Mouse (Mus musculus): ENCODE data around the gene Rsc1a1. TPM values are rescaled to one million over a fixed set of nuclear protein-coding genes. Genes with fewer than 3 reads are reported as not detected.

Rsc1a1 gene
- total RNA-seq (2014; rRNA removed) (2.7 and 12.7 TPM in 2 replicates), polyA plus RNA-seq (2015; fragmentation: Nextera tagmentation; extraction: Ambion mirVana) (not detected in 2 replicates)

- no peak within 1 kb of the TSS for H3K4me2 ChIP-seq (ENCODE audit: low read depth, low read length, poor library complexity, severe bottlenecking)
- WGBS: 92% methylated on average over 6 of the region's 6 CpGs
- TF ChIP-seq CTCF (IDR thresholded peaks at IDR 0.05): no peak
- no peaks in the 10 kb centered on the region for H3K9me3 ChIP-seq (ENCODE audit: low read length)
- H3K36me3 ChIP-seq (ENCODE audit: insufficient read depth, low read length): peaks cover 25% of the 10 kb centered on the region
- ATAC-seq (ENCODE audit: low FRiP score) (no peak), DNase-seq (ENCODE audit: low spot score) (no peak)
- no peak within 1 kb of the TSS for H3K9ac ChIP-seq (replicated peaks; ENCODE audit: low read length, poor library complexity, severe bottlenecking)
- no peak within 1 kb of the TSS for H3K4me3 ChIP-seq (ENCODE audit: low read depth, low read length)
- 0 out of 2 replicates have a peak, but pooled peaks cover 2% of the 10 kb centered on the region for H3K4me1 ChIP-seq (ENCODE audit: insufficient read depth, low read length)
- no peak within 1 kb of the TSS for H3K27ac ChIP-seq (ENCODE audit: low read depth, low read length)
- no peaks in the 10 kb centered on the region for H3K27me3 ChIP-seq (ENCODE audit: insufficient read depth, low read length)
Measured at GRCm38 (mm10) chr4:141685499-141685898, at the start of gene Rsc1a1. Gene Rsc1a1, minus strand, starts transcription at chr4:141685599.

- WGBS: 24% methylated on average over 9 of the region's 9 CpGs
- ATAC-seq (ENCODE audit: low FRiP score) (no peak), DNase-seq (ENCODE audit: low spot score) (no peak)
- H3K9me3 ChIP-seq (ENCODE audit: low read length): no peaks in the 10 kb centered on the region
- H3K4me2 ChIP-seq (ENCODE audit: low read depth, low read length, poor library complexity, severe bottlenecking): peak overlapping the region; percentile 57
- H3K27me3 ChIP-seq (ENCODE audit: insufficient read depth, low read length): no peaks in the 10 kb centered on the region
- no peak for TF ChIP-seq CTCF (IDR thresholded peaks at IDR 0.05)
- no peaks in the 10 kb centered on the region for H3K36me3 ChIP-seq (ENCODE audit: insufficient read depth, low read length)
- H3K4me3 ChIP-seq (ENCODE audit: low read depth, low read length): peak overlapping the region; percentile 35
- no peak overlapping the region for H3K27ac ChIP-seq (ENCODE audit: low read depth, low read length)
- H3K9ac ChIP-seq (replicated peaks; ENCODE audit: low read length, poor library complexity, severe bottlenecking): peak overlapping the region; percentile 40; the same call in 1 of the 2 replicates
- H3K4me1 ChIP-seq (ENCODE audit: insufficient read depth, low read length): no peaks in the 10 kb centered on the region
Measured at GRCm38 (mm10) chr4:141735206-141735560, 49.8 kb upstream of the Rsc1a1 start.

GRCm38 (mm10) chr4:141734446-141735205, 49.2 kb upstream of the Rsc1a1 start:
- DNase-seq (ENCODE audit: low spot score) (peak; percentile 98), ATAC-seq (ENCODE audit: low FRiP score) (peak; percentile 86)
- no peak for TF ChIP-seq CTCF (IDR thresholded peaks at IDR 0.05)
- Histone ChIP-seq H3K27me3 (ENCODE audit: insufficient read depth, low read length) (no peaks in the 10 kb centered on the region), H3K4me2 (ENCODE audit: low read depth, low read length, poor library complexity, severe bottlenecking) (peak overlapping the region; percentile 57), H3K4me1 (ENCODE audit: insufficient read depth, low read length) (no peaks in the 10 kb centered on the region), H3K9ac (replicated peaks; ENCODE audit: low read length, poor library complexity, severe bottlenecking) (peak overlapping the region; percentile 40; the same call in 1 of the 2 replicates), H3K9me3 (ENCODE audit: low read length) (no peaks in the 10 kb centered on the region), H3K27ac (ENCODE audit: low read depth, low read length) (no peak overlapping the region), H3K36me3 (ENCODE audit: insufficient read depth, low read length) (no peaks in the 10 kb centered on the region), H3K4me3 (ENCODE audit: low read depth, low read length) (peak overlapping the region; percentile 35)
- WGBS: 7% methylated on average over 24 of the region's 24 CpGs

GRCm38 (mm10) chr4:141731766-141732165, 46.4 kb upstream of the Rsc1a1 start:
- Histone ChIP-seq H3K36me3 (ENCODE audit: insufficient read depth, low read length) (no peaks in the 10 kb centered on the region), H3K4me2 (ENCODE audit: low read depth, low read length, poor library complexity, severe bottlenecking) (no peak overlapping the region), H3K9me3 (ENCODE audit: low read length) (no peaks in the 10 kb centered on the region), H3K9ac (replicated peaks; ENCODE audit: low read length, poor library complexity, severe bottlenecking) (no peak overlapping the region), H3K27ac (ENCODE audit: low read depth, low read length) (no peak overlapping the region), H3K4me3 (ENCODE audit: low read depth, low read length) (no peak overlapping the region), H3K27me3 (ENCODE audit: insufficient read depth, low read length) (no peaks in the 10 kb centered on the region), H3K4me1 (ENCODE audit: insufficient read depth, low read length) (no peaks in the 10 kb centered on the region)
- no peak for TF ChIP-seq CTCF (IDR thresholded peaks at IDR 0.05)
- DNase-seq (ENCODE audit: low spot score) (no peak), ATAC-seq (ENCODE audit: low FRiP score) (no peak)
- 79% methylated on average over 5 of the region's 5 CpGs for WGBS

- H3K9ac ChIP-seq (replicated peaks; ENCODE audit: low read length, poor library complexity, severe bottlenecking): no peak overlapping the region
- H3K36me3 ChIP-seq (ENCODE audit: insufficient read depth, low read length): no peaks in the 10 kb centered on the region
- DNase-seq (ENCODE audit: low spot score) (no peak), ATAC-seq (ENCODE audit: low FRiP score) (no peak)
- 90% methylated on average over 13 of the region's 13 CpGs for WGBS
- no peaks in the 10 kb centered on the region for H3K27me3 ChIP-seq (ENCODE audit: insufficient read depth, low read length)
- H3K4me2 ChIP-seq (ENCODE audit: low read depth, low read length, poor library complexity, severe bottlenecking): no peak overlapping the region
- H3K27ac ChIP-seq (ENCODE audit: low read depth, low read length): no peak overlapping the region
- no peaks in the 10 kb centered on the region for H3K4me1 ChIP-seq (ENCODE audit: insufficient read depth, low read length)
- no peaks in the 10 kb centered on the region for H3K9me3 ChIP-seq (ENCODE audit: low read length)
- H3K4me3 ChIP-seq (ENCODE audit: low read depth, low read length): no peak overlapping the region
- no peak for TF ChIP-seq CTCF (IDR thresholded peaks at IDR 0.05)
Measured at GRCm38 (mm10) chr4:141730401-141730800, 45.0 kb upstream of the Rsc1a1 start.

GRCm38 (mm10) chr4:141729266-141729665, 43.9 kb upstream of the Rsc1a1 start:
- ATAC-seq (ENCODE audit: low FRiP score): no peak
- 86% methylated on average over 3 of the region's 3 CpGs for WGBS
- no peaks in the 10 kb centered on the region for H3K36me3 ChIP-seq (ENCODE audit: insufficient read depth, low read length)
- H3K9me3 ChIP-seq (ENCODE audit: low read length): no peaks in the 10 kb centered on the region
- no peaks in the 10 kb centered on the region for H3K27me3 ChIP-seq (ENCODE audit: insufficient read depth, low read length)
- no peak overlapping the region for H3K4me3 ChIP-seq (ENCODE audit: low read depth, low read length)
- TF ChIP-seq CTCF (IDR thresholded peaks at IDR 0.05): no peak
- no peak overlapping the region for H3K9ac ChIP-seq (replicated peaks; ENCODE audit: low read length, poor library complexity, severe bottlenecking)
- H3K4me2 ChIP-seq (ENCODE audit: low read depth, low read length, poor library complexity, severe bottlenecking): no peak overlapping the region
- H3K27ac ChIP-seq (ENCODE audit: low read depth, low read length): no peak overlapping the region
- no peaks in the 10 kb centered on the region for H3K4me1 ChIP-seq (ENCODE audit: insufficient read depth, low read length)
- DNase-seq (ENCODE audit: low spot score): no peak

Measured in midbrain, postnatal 0 days (tissue).